ENCODE assay signal across 8 mouse cellular contexts in genomic region chr17:12724767-12725744, GRCm38 (mm10). TPM values are rescaled to one million over a fixed set of nuclear protein-coding genes. Genes with fewer than 3 reads are reported as not detected.
DNase-seq lines count a peak whose midpoint lies in the region; ATAC-seq and TF ChIP-seq lines count a peak whose summit lies in the region.

No protein-coding gene starts in this region.

- no peak overlapping the region for H3K4me2 ChIP-seq in liver, embryonic 15.5 days
- no peak overlapping the region for H3K4me2 ChIP-seq in stomach, postnatal 0 days (replicated peaks; ENCODE audit: low read depth)

- intact Hi-C loops in heart, postnatal 25 days (cut with DNase I) = loop anchor here (2.0 kb wide), 3 partner anchors 16 to 66 kb away; no protein-coding TSS in a partner anchor

- no peak for TF ChIP-seq EP300 in stomach, postnatal 0 days (optimal IDR thresholded peaks at IDR 0.05)

- no peak for ATAC-seq in liver, embryonic 15.5 days (ENCODE audit: insufficient read depth)
- peak; percentile 52 for ATAC-seq in stomach, postnatal 0 days (ENCODE audit: low FRiP score, low TSS enrichment)

- peaks cover 10% of the 10 kb centered on the region for H3K36me3 ChIP-seq in liver, embryonic 15.5 days (replicated peaks)
- 0 out of 2 replicates have a peak, but pooled peaks cover under 1% of the 10 kb centered on the region for H3K36me3 ChIP-seq in stomach, postnatal 0 days (ENCODE audit: control insufficient read depth, insufficient read depth, low read length)

- H3K27ac ChIP-seq in liver, embryonic 15.5 days (replicated peaks) = peak overlapping the region; percentile 57
- peak overlapping the region; percentile 73 for H3K27ac ChIP-seq in stomach, postnatal 0 days (replicated peaks)

- no peak overlapping the region for H3K9ac ChIP-seq in liver, embryonic 15.5 days
- H3K9ac ChIP-seq in stomach, postnatal 0 days (ENCODE audit: low read length) = no peak overlapping the region

- H3K4me3 ChIP-seq in liver, embryonic 15.5 days (replicated peaks) = no peak overlapping the region
- no peak overlapping the region for H3K4me3 ChIP-seq in stomach, postnatal 0 days (ENCODE audit: low read depth, low read length)

- peak; percentile 96 for DNase-seq in heart, adult 11 months
- DNase-seq in heart, postnatal 25 days (ENCODE audit: low spot score) = no peak
- DNase-seq in adrenal gland, postnatal 36 days = peak; percentile 70 to 76
- peak; percentile 38 to 68 for DNase-seq in gastrocnemius, postnatal 4 days (ENCODE audit: low spot score in 2 of 2)
- peak; percentile 41 for DNase-seq in kidney, adult 11 months
- peak; percentile 55 for DNase-seq in stomach, postnatal 0 days (ENCODE audit: low spot score)
- DNase-seq in frontal cortex, postnatal 14 days (ENCODE audit: low spot score in 2 of 2) = no peak

- H3K4me1 ChIP-seq in liver, embryonic 15.5 days (replicated peaks) = peaks cover 38% of the 10 kb centered on the region
- H3K4me1 ChIP-seq in stomach, postnatal 0 days (replicated peaks; ENCODE audit: control insufficient read depth, insufficient read depth) = no peaks in the 10 kb centered on the region

- H3K9me3 ChIP-seq in liver, embryonic 15.5 days (replicated peaks) = no peaks in the 10 kb centered on the region
- H3K9me3 ChIP-seq in stomach, postnatal 0 days (ENCODE audit: control insufficient read depth, low read length) = no peaks in the 10 kb centered on the region

- no peak for TF ChIP-seq CTCF in stomach, postnatal 0 days (IDR thresholded peaks at IDR 0.05; ENCODE audit: low read depth)

- 58% methylated on average over 6 of the region's 6 CpGs for WGBS in liver, embryonic 15.5 days (ENCODE audit: insufficient replicate concordance)
- WGBS in stomach, postnatal 0 days = 22% methylated on average over 6 of the region's 6 CpGs

- no peaks in the 10 kb centered on the region for H3K27me3 ChIP-seq in liver, embryonic 15.5 days
- H3K27me3 ChIP-seq in stomach, postnatal 0 days (ENCODE audit: control insufficient read depth, insufficient read depth, low read length) = no peaks in the 10 kb centered on the region

RNA-seq across cellular contexts. Expression of gene Igf2r, which starts 44.4 kb away (rescaled TPM):
- total RNA-seq in heart, postnatal 25 days (2021) = 100 to 1,000 TPM in 1 of 2 experiments, 10 to 100 TPM in 1; 99.0 to 108 TPM
- total RNA-seq in adrenal gland, postnatal 36 days (2021) = 10 to 100 TPM; 76.5 to 97.4 TPM
- total RNA-seq in gastrocnemius, postnatal 4 days (2021) = 100 to 1,000 TPM; 178 to 206 TPM
- 13.0 and 15.6 TPM in 2 replicates for polyA plus RNA-seq in liver, embryonic 15.5 days (2015; fragmentation: Nextera tagmentation; extraction: Ambion mirVana)
- polyA plus RNA-seq in stomach, postnatal 0 days (2015; fragmentation: Nextera tagmentation; extraction: Ambion mirVana) = 9.4 and 9.6 TPM in 2 replicates

RNA-seq across cellular contexts. Expression of gene Slc22a1, which starts 49.4 kb away (rescaled TPM):
- 10 to 100 TPM; 11.3 to 12.8 TPM for total RNA-seq in heart, postnatal 25 days (2021)
- under 1 TPM in 1 of 2 experiments, not detected in 1; 0.33 TPM for total RNA-seq in adrenal gland, postnatal 36 days (2021)
- total RNA-seq in gastrocnemius, postnatal 4 days (2021) = not detected
- 0.05 TPM in 1 of 2 replicates, not detected in the other for polyA plus RNA-seq in liver, embryonic 15.5 days (2015; fragmentation: Nextera tagmentation; extraction: Ambion mirVana)
- 7.9 and 10.4 TPM in 2 replicates for polyA plus RNA-seq in stomach, postnatal 0 days (2015; fragmentation: Nextera tagmentation; extraction: Ambion mirVana)

Comparison
In these comparisons a context has a peak if more than half of its experiments do, and no peak if none do; other contexts are left out.
1. DNase-seq: peak in heart, adult 11 months (single experiment), adrenal gland, postnatal 36 days (2 of 2), gastrocnemius, postnatal 4 days (2 of 2), kidney, adult 11 months (single experiment) and stomach, postnatal 0 days (single experiment); none in heart, postnatal 25 days (single experiment) and frontal cortex, postnatal 14 days (0 of 2).
2. RNA of gene Slc22a1, which starts 49.4 kb away (total RNA-seq): 11.3 to 12.8 TPM in heart, postnatal 25 days; 0.33 TPM in adrenal gland, postnatal 36 days and not detected in gastrocnemius, postnatal 4 days; every median in the first group is over 4 times any median in the second.